Mouse (Mus musculus) testis, adult 2 months (tissue): Measurements from ENCODE around the gene Ano7. TPM values are rescaled to one million over a fixed set of nuclear protein-coding genes. Genes with fewer than 3 reads are reported as not detected.

Experiments
- H3K27ac ChIP-seq: fragments of 200-500 bp; 2 replicates; pipeline ENCODE4 v1.5.1; 2012; ENCODE audit warnings: low read depth, low read length; ENCODE audit not compliant: control insufficient read depth, insufficient read depth
- H3K27me3 ChIP-seq: fragments of 200-500 bp; 2 replicates; pipeline ENCODE4 v1.6.1; 2012; ENCODE audit warnings: mild to moderate bottlenecking, low read length, moderate library complexity; ENCODE audit not compliant: control insufficient read depth, insufficient read depth
- H3K36me3 ChIP-seq: fragments of 200-500 bp; 2 replicates; pipeline ENCODE4 v1.6.1; 2012; ENCODE audit warnings: mild to moderate bottlenecking, low read length; ENCODE audit not compliant: control insufficient read depth, insufficient read depth
- H3K4me1 ChIP-seq: fragments of 200-500 bp; 2 replicates; pipeline ENCODE4 v1.6.1; 2012; ENCODE audit warnings: low read length; ENCODE audit not compliant: control insufficient read depth, insufficient read depth
- H3K4me3 ChIP-seq: fragments of 200-500 bp; 2 replicates; pipeline ENCODE4 v1.5.1; 2012; ENCODE audit warnings: low read depth, mild to moderate bottlenecking, low read length, moderate library complexity, mixed read lengths; ENCODE audit not compliant: control insufficient read depth
- CTCF ChIP-seq: fragments of 200-500 bp; IDR thresholded peaks from 2 replicates; pipeline ENCODE4 v1.5.1; 2012; ENCODE audit warnings: low read depth, mild to moderate bottlenecking, inconsistent platforms, low read length, moderate library complexity; ENCODE audit not compliant: control insufficient read depth, insufficient read depth, insufficient replicate concordance
- POLR2A ChIP-seq: fragments of 200-500 bp; IDR thresholded peaks from 2 replicates; pipeline ENCODE4 v1.6.1; 2012; ENCODE audit warnings: low read depth, mild to moderate bottlenecking, inconsistent platforms, low read length, moderate library complexity; ENCODE audit not compliant: control insufficient read depth
- polyA plus RNA-seq: library from polyadenylated mRNA; depleted of rRNA; stranded (reverse); fragments of >200 nt; gene quantifications from 2 replicates; pipeline ENCODE4 v1.2.3, GENCODE M21; 2012

Ano7 gene
- polyA plus RNA-seq, 1 experiment: 0.49 TPM

GRCm38 (mm10) chr1:93349701-93350100 lies 24.0 kb upstream of the Ano7 start:
- H3K27ac ChIP-seq: no peak overlapping the region
- H3K4me3 ChIP-seq: no peak overlapping the region
- no peak for TF ChIP-seq POLR2A
- no peak for TF ChIP-seq CTCF
- peaks cover 4% of the 10 kb centered on the region for H3K36me3 ChIP-seq
- no peaks in the 10 kb centered on the region; the same call in 1 of the 2 replicates for H3K4me1 ChIP-seq
- H3K27me3 ChIP-seq: no peaks in the 10 kb centered on the region

GRCm38 (mm10) chr1:93352724-93353123 lies 21.0 kb upstream of the Ano7 start:
- TF ChIP-seq CTCF (no peak), POLR2A (no peak)
- Histone ChIP-seq H3K4me1 (no peaks in the 10 kb centered on the region; the same call in 1 of the 2 replicates), H3K4me3 (no peak overlapping the region), H3K27ac (no peak overlapping the region), H3K27me3 (no peaks in the 10 kb centered on the region), H3K36me3 (peaks cover 4% of the 10 kb centered on the region)

- Histone ChIP-seq H3K4me1 (no peaks in the 10 kb centered on the region), H3K4me3 (no peak overlapping the region), H3K27ac (no peak overlapping the region), H3K36me3 (peaks cover 4% of the 10 kb centered on the region), H3K27me3 (no peaks in the 10 kb centered on the region)
- TF ChIP-seq POLR2A (no peak), CTCF (no peak)
Measured at GRCm38 (mm10) chr1:93362661-93363060, 11.1 kb upstream of the Ano7 start.

- Histone ChIP-seq H3K27me3 (no peaks in the 10 kb centered on the region), H3K27ac (no peak overlapping the region), H3K4me1 (no peaks in the 10 kb centered on the region), H3K4me3 (no peak overlapping the region), H3K36me3 (peaks cover 4% of the 10 kb centered on the region)
- TF ChIP-seq POLR2A (no peak), CTCF (no peak)
Measured at GRCm38 (mm10) chr1:93365641-93366040, 8.1 kb upstream of the Ano7 start.

- TF ChIP-seq CTCF (no peak), POLR2A (no peak)
- H3K4me3 ChIP-seq: no peak overlapping the region
- no peaks in the 10 kb centered on the region for H3K36me3 ChIP-seq
- no peaks in the 10 kb centered on the region for H3K4me1 ChIP-seq
- H3K27me3 ChIP-seq: no peaks in the 10 kb centered on the region
- H3K27ac ChIP-seq: no peak overlapping the region
Measured at GRCm38 (mm10) chr1:93377307-93377706, 3.6 kb downstream of the Ano7 start.

GRCm38 (mm10) chr1:93379117-93379516 lies 5.4 kb downstream of the Ano7 start:
- Histone ChIP-seq H3K27me3 (no peaks in the 10 kb centered on the region), H3K27ac (no peak overlapping the region), H3K4me1 (no peaks in the 10 kb centered on the region), H3K4me3 (no peak overlapping the region), H3K36me3 (no peaks in the 10 kb centered on the region)
- TF ChIP-seq POLR2A (no peak), CTCF (no peak)

GRCm38 (mm10) chr1:93387198-93387597 lies 13.5 kb downstream of the Ano7 start:
- no peak overlapping the region for H3K4me3 ChIP-seq
- H3K27ac ChIP-seq: no peak overlapping the region
- no peaks in the 10 kb centered on the region for H3K4me1 ChIP-seq
- TF ChIP-seq POLR2A (no peak), CTCF (no peak)
- H3K27me3 ChIP-seq: no peaks in the 10 kb centered on the region
- H3K36me3 ChIP-seq: no peaks in the 10 kb centered on the region

- TF ChIP-seq CTCF: no peak
- no peak for TF ChIP-seq POLR2A
- Histone ChIP-seq H3K36me3 (no peaks in the 10 kb centered on the region), H3K4me1 (no peaks in the 10 kb centered on the region), H3K27ac (no peak overlapping the region), H3K4me3 (no peak overlapping the region), H3K27me3 (no peaks in the 10 kb centered on the region)
Measured at GRCm38 (mm10) chr1:93388906-93389305, 15.2 kb downstream of the Ano7 start.
